Mouse (Mus musculus) ES-Bruce4 (cell line): ENCODE data around the gene Naga.

Source experiments
- CTCF ChIP-seq: IDR thresholded peaks from one replicate; pipeline ENCODE4 v1.8.1; 2011; ENCODE audit warnings: low read depth, low read length
- EP300 ChIP-seq: IDR thresholded peaks from 2 replicates; pipeline ENCODE4 v1.6.1; 2011; ENCODE audit warnings: low read depth, low read length; ENCODE audit not compliant: insufficient read depth

DNA sequence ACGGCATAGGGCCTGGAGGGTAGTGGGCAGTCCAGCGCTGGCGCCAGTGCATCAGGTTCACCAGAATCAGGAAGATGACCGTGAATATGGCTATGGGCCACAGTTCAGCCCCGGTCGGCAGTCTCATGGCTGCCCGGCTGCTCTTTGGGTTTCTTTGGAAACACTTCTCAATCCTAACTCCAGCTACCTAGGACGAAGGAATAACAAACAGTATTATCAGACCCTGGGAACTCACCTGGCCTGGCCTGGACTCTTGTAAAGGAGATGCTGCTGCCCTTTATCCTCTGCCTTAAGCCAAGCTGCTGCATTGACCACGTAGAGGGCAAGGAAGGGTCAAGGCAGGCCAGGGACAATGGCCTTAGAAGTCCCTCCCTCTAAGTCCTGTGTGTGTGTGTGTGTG is 37.1 kb upstream of the Naga start:
- TF ChIP-seq CTCF = no peak
- no peak for TF ChIP-seq EP300
